Comparison of ENCODE assay signal across 10 mouse cellular contexts in the genomic region with DNA sequence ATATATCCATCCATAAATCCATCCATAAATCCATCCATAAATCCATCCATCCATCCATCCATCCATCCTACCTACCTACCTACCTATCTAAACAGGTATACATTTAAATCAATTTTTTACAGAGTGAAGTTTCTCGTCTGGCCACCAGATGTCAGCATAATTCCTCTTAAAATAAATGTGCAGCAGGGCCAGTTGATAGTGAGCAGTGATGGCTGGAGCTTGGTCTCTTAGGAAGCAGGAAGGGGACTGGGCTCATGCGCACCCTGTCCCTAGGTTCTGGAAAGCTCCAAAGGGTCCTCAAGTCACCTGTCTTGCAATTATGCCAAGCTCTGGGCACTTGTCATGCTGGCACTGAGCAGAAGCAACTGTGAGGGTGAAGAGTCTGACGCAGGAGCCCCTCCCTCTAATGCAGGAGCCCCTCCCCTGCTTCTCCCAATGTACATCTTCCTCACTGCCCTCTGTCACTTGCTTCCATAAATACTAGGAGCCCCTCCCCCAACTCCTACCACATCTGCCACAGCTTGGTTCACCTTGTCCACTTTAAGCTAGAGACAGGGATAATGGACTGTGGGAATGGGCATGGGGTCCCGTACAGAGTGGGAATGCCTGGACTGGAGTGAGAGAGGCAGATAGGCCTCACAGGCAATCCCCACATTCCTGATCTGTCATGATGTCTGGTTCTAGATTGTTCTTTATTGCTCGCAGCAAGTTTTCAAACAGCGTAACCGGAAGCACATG.
DNase-seq lines count a peak whose midpoint lies in the region; ATAC-seq lines count a peak whose summit lies in the region.
"Had no signal": no experiment of that assay in that cellular context is flagged by ENCODE, and none has a peak within 500 bp of the region (broad histone marks: within the 10 kb centered on the region; RNA-seq: fewer than 3 reads in every experiment).

No protein-coding gene starts in this region.

- H3K4me1 ChIP-seq in embryonic facial prominence, embryonic 14.5 days (ENCODE audit: control insufficient read depth, insufficient read depth, low read length): no peaks in the 10 kb centered on the region
- no peaks in the 10 kb centered on the region for H3K4me1 ChIP-seq in stomach, embryonic 16.5 days (ENCODE audit: control insufficient read depth, insufficient read depth, low read length)
- H3K4me1 ChIP-seq: heart, embryonic 15.5 days had no signal

- H3K27me3 ChIP-seq in embryonic facial prominence, embryonic 14.5 days (replicated peaks; ENCODE audit: control insufficient read depth, insufficient read depth, low read length): no peaks in the 10 kb centered on the region
- H3K27me3 ChIP-seq in stomach, embryonic 16.5 days (ENCODE audit: control insufficient read depth, insufficient read depth, low read length): no peaks in the 10 kb centered on the region

- H3K9ac ChIP-seq in embryonic facial prominence, embryonic 14.5 days (ENCODE audit: low read depth, low read length): no peak overlapping the region
- no peak overlapping the region for H3K9ac ChIP-seq in stomach, embryonic 16.5 days (ENCODE audit: low read length)
- H3K9ac ChIP-seq: heart, embryonic 15.5 days had no signal

- no peak overlapping the region for H3K27ac ChIP-seq in embryonic facial prominence, embryonic 14.5 days (replicated peaks; ENCODE audit: low read depth, low read length)
- H3K27ac ChIP-seq in stomach, embryonic 16.5 days (ENCODE audit: low read length): no peak overlapping the region
- H3K27ac ChIP-seq: heart, embryonic 15.5 days had no signal

- no peak overlapping the region for H3K4me2 ChIP-seq in embryonic facial prominence, embryonic 14.5 days (ENCODE audit: low read depth, low read length)
- H3K4me2 ChIP-seq in stomach, embryonic 16.5 days (ENCODE audit: low read depth, low read length): no peak overlapping the region
- H3K4me2 ChIP-seq: heart, embryonic 15.5 days had no signal

- WGBS in embryonic facial prominence, embryonic 14.5 days: 68% methylated on average over 7 of the region's 7 CpGs
- 60% methylated on average over 7 of the region's 7 CpGs for WGBS in stomach, embryonic 16.5 days

- ATAC-seq in embryonic facial prominence, embryonic 14.5 days (ENCODE audit: low read depth): no peak
- ATAC-seq in inflammation-experienced regulatory T-cells, adult 6 months: peak; percentile 32
- 0 out of 2 replicates have a peak, but pooled peaks have one; percentile 21 for ATAC-seq in stomach, embryonic 16.5 days (ENCODE audit: insufficient read depth, low FRiP score)

- H3K9me3 ChIP-seq in embryonic facial prominence, embryonic 14.5 days (ENCODE audit: control insufficient read depth, low read length): no peaks in the 10 kb centered on the region
- H3K9me3 ChIP-seq in stomach, embryonic 16.5 days (replicated peaks; ENCODE audit: control insufficient read depth, low read length): no peaks in the 10 kb centered on the region
- H3K9me3 ChIP-seq: heart, embryonic 15.5 days had no signal

- no peaks in the 10 kb centered on the region for H3K36me3 ChIP-seq in embryonic facial prominence, embryonic 14.5 days (ENCODE audit: control insufficient read depth, insufficient read depth, low read length)
- H3K36me3 ChIP-seq in stomach, embryonic 16.5 days (ENCODE audit: control insufficient read depth, insufficient read depth, low read length): no peaks in the 10 kb centered on the region
- H3K36me3 ChIP-seq: heart, embryonic 15.5 days had no signal

- H3K4me3 ChIP-seq in embryonic facial prominence, embryonic 14.5 days (ENCODE audit: low read depth, low read length): no peak overlapping the region
- no peak overlapping the region for H3K4me3 ChIP-seq in stomach, embryonic 16.5 days (replicated peaks; ENCODE audit: low read length)
- H3K4me3 ChIP-seq: heart, embryonic 15.5 days; myocyte had no signal

- peak; percentile 49 for DNase-seq in adrenal gland, postnatal 10 days
- DNase-seq in adrenal gland, adult 8-10 months: no peak
- peak; percentile 14 for DNase-seq in thymus, postnatal 14 days
- DNase-seq in thymus, postnatal 10 days (ENCODE audit: low spot score in 2 of 2): no peak
- DNase-seq in embryonic facial prominence, embryonic 14.5 days (ENCODE audit: low spot score): peak; percentile 66
- peak; percentile 37 for DNase-seq in lung, postnatal 25 days (ENCODE audit: low spot score)

Comparison
In these comparisons a context has a peak if more than half of its experiments do, and no peak if none do; other contexts are left out.
1. DNase-seq: peak in adrenal gland, postnatal 10 days (single experiment), thymus, postnatal 14 days (single experiment), embryonic facial prominence, embryonic 14.5 days (single experiment) and lung, postnatal 25 days (single experiment); none in adrenal gland, adult 8-10 months (single experiment) and thymus, postnatal 10 days (0 of 2).